Mouse (Mus musculus) spleen, adult 12 weeks (tissue): ENCODE data around the gene Stk36.

Experiments
- DNase-seq: peaks from one replicate; pipeline ENCODE4 v3.0.0; 2022; ENCODE audit warnings: low spot score

Gene Stk36

GRCm38 (mm10) chr1:74668371-74668770, 67.1 kb downstream of the Stk36 start:
- no peak for DNase-seq

- no peak for DNase-seq
Measured at GRCm38 (mm10) chr1:74672731-74673130, 71.5 kb downstream of the Stk36 start.

GRCm38 (mm10) chr1:74676863-74677262, 75.6 kb downstream of the Stk36 start:
- no peak for DNase-seq

DNA sequence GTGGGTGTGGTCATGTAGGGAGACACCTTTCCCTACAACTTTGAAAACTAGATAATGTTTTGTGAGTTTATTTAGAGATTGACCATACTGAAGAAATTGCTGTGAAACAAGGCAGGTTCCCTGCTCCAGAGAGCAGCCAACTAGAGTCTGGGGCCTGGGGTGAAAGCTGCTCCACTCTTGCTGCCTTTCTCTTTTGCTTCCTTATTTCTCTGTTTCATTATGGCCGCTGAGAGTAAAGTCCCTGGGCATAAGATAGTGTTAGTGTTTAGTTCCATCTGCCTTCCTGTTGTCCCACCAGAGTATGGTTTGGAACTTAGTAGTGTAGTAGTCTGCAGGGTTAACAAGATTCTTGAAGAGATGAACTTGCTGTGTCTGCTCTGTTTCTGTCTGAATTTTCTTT, 76.6 kb downstream of the Stk36 start:
- DNase-seq: no peak
